Mouse (Mus musculus) neural tube, embryonic 12.5 days (tissue): ENCODE measurements around the gene Stim2. TPM values are rescaled to one million over a fixed set of nuclear protein-coding genes. Genes with fewer than 3 reads are reported as not detected.

ENCODE experiments used
- ATAC-seq: fragments of 200-750 bp; cut with Nextera tagmentation; 2 replicates; pipeline ENCODE4 v1.8.0; 2017; ENCODE audit warnings: low read depth, mild to moderate bottlenecking, moderate TSS enrichment, moderate library complexity; ENCODE audit not compliant: low FRiP score
- H3K27ac ChIP-seq: fragments of 300-500 bp; sonication (generic); 2 replicates; pipeline ENCODE4 v1.5.1; 2016
- H3K27me3 ChIP-seq: fragments of 300-500 bp; sonication (generic); replicated peaks from 2 replicates; pipeline ENCODE4 v1.6.1; 2016; ENCODE audit warnings: mild to moderate bottlenecking
- H3K36me3 ChIP-seq: fragments of 300-500 bp; sonication (generic); 2 replicates; pipeline ENCODE4 v1.6.1; 2016; ENCODE audit warnings: mild to moderate bottlenecking
- H3K4me1 ChIP-seq: fragments of 300-500 bp; sonication (generic); 2 replicates; pipeline ENCODE4 v1.6.1; 2016
- H3K4me2 ChIP-seq: fragments of 300-500 bp; sonication (generic); replicated peaks from 2 replicates; pipeline ENCODE4 v1.6.1; 2016; ENCODE audit warnings: mild to moderate bottlenecking
- H3K4me3 ChIP-seq: fragments of 300-500 bp; sonication (generic); 2 replicates; pipeline ENCODE4 v1.5.1; 2016
- H3K9ac ChIP-seq: fragments of 300-500 bp; sonication (generic); 2 replicates; pipeline ENCODE4 v1.6.1; 2016; ENCODE audit warnings: mild to moderate bottlenecking
- H3K9me3 ChIP-seq: fragments of 300-500 bp; sonication (generic); 2 replicates; pipeline ENCODE4 v1.6.1; 2016; ENCODE audit warnings: mild to moderate bottlenecking
- WGBS: fragments of 180-500 bp; shearing (Covaris S2); methylation state at CpG from one replicate; pipeline ENCODE4 v1.1.7; 2016; 5-methylcytosine and 5-hydroxymethylcytosine counted together
- polyA plus RNA-seq: library from polyadenylated mRNA; unstranded; fragments of >200 nt; fragmentation: Nextera tagmentation; extraction: Ambion mirVana; gene quantifications from 2 replicates; pipeline ENCODE4 v1.2.1, GENCODE M21; 2016

The Stim2 gene
- polyA plus RNA-seq, 1 experiment from 2014 or later, result 29.5 TPM

GRCm38 (mm10) chr5:53998743-53999460 is 603 bp downstream of the Stim2 start:
- peaks cover 15% of the 10 kb centered on the region for H3K4me1 ChIP-seq
- peak overlapping the region; percentile 89 for H3K4me3 ChIP-seq
- peak overlapping the region; percentile 65 for H3K4me2 ChIP-seq
- ATAC-seq, result peak; percentile 67
- H3K9ac ChIP-seq, result peak overlapping the region; percentile 93
- no peaks in the 10 kb centered on the region for H3K27me3 ChIP-seq
- H3K27ac ChIP-seq, result peak overlapping the region; percentile 82
- no peaks in the 10 kb centered on the region for H3K9me3 ChIP-seq
- no peaks in the 10 kb centered on the region for H3K36me3 ChIP-seq
- WGBS, result under 1% methylated on average over 70 of the region's 76 CpGs

- Histone ChIP-seq H3K9ac (peak overlapping the region; percentile 93), H3K27ac (no peak overlapping the region), H3K4me2 (peak overlapping the region; percentile 65), H3K4me3 (peak overlapping the region; percentile 89), H3K27me3 (no peaks in the 10 kb centered on the region), H3K36me3 (no peaks in the 10 kb centered on the region), H3K9me3 (no peaks in the 10 kb centered on the region), H3K4me1 (peaks cover 15% of the 10 kb centered on the region)
- under 1% methylated on average over 6 of the region's 6 CpGs for WGBS
- ATAC-seq, result no peak
Observed at GRCm38 (mm10) chr5:53999461-53999770, 1.1 kb downstream of the Stim2 start.

GRCm38 (mm10) chr5:53999831-54000230 is 1.5 kb downstream of the Stim2 start:
- WGBS, result 5% methylated on average over 2 of the region's 2 CpGs
- H3K27ac ChIP-seq, result no peak overlapping the region
- no peaks in the 10 kb centered on the region for H3K9me3 ChIP-seq

GRCm38 (mm10) chr5:54001021-54001420 is 2.7 kb downstream of the Stim2 start:
- Histone ChIP-seq H3K36me3 (no peaks in the 10 kb centered on the region), H3K4me1 (peaks cover 17% of the 10 kb centered on the region), H3K9me3 (no peaks in the 10 kb centered on the region), H3K4me2 (no peak overlapping the region), H3K4me3 (no peak overlapping the region), H3K27me3 (no peaks in the 10 kb centered on the region), H3K27ac (no peak overlapping the region), H3K9ac (no peak overlapping the region)
- no peak for ATAC-seq
- WGBS, result 74% methylated on average over 5 of the region's 5 CpGs

More at GRCm38 (mm10) chr5:53999831-54000230, 1.5 kb downstream of the Stim2 start:
- H3K9ac ChIP-seq, result peak overlapping the region; percentile 93
- ATAC-seq, result no peak
- peak overlapping the region; percentile 65 for H3K4me2 ChIP-seq
- peak overlapping the region; percentile 89 for H3K4me3 ChIP-seq
- no peaks in the 10 kb centered on the region for H3K27me3 ChIP-seq
- H3K4me1 ChIP-seq, result peaks cover 15% of the 10 kb centered on the region
- no peaks in the 10 kb centered on the region for H3K36me3 ChIP-seq

GRCm38 (mm10) chr5:54005111-54005864 is 7.0 kb downstream of the Stim2 start:
- Histone ChIP-seq H3K9me3 (no peaks in the 10 kb centered on the region), H3K9ac (no peak overlapping the region), H3K36me3 (no peaks in the 10 kb centered on the region), H3K4me2 (no peak overlapping the region), H3K4me1 (peaks cover 8% of the 10 kb centered on the region), H3K4me3 (no peak overlapping the region), H3K27me3 (no peaks in the 10 kb centered on the region), H3K27ac (no peak overlapping the region)
- 76% methylated on average over 2 of the region's 2 CpGs for WGBS
- ATAC-seq, result no peak

- H3K36me3 ChIP-seq, result no peaks in the 10 kb centered on the region
- no peaks in the 10 kb centered on the region for H3K9me3 ChIP-seq
- no peak overlapping the region for H3K9ac ChIP-seq
- H3K27me3 ChIP-seq, result no peaks in the 10 kb centered on the region
- H3K27ac ChIP-seq, result no peak overlapping the region
- no peak overlapping the region for H3K4me2 ChIP-seq
- peaks cover 7% of the 10 kb centered on the region; the same call in 1 of the 2 replicates for H3K4me1 ChIP-seq
- no peak overlapping the region for H3K4me3 ChIP-seq
- ATAC-seq, result no peak
- WGBS, result 50% methylated on average over 6 of the region's 6 CpGs
Observed at GRCm38 (mm10) chr5:54005865-54006225, 7.5 kb downstream of the Stim2 start.

DNA sequence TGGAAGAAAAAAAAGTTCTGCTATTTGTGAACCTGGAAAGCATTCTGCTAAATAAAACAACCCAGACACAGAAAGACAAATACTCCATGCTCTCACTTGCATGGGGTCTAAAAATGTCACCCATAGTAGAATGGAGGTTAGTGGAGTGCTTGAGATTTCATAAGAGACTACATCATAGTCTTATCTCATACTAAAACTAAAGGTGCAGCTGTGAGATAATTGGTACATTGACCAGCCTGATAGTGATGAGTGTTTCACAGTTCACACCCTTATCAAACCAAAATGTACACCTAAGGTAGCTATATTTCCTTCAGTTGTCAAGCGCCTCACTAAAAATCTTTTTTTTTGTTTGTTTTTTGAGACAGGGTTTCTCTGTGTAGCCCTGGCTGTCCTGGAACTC is 8.5 kb downstream of the Stim2 start:
- no peak overlapping the region for H3K9ac ChIP-seq
- peaks cover 3% of the 10 kb centered on the region; the same call in 1 of the 2 replicates for H3K4me1 ChIP-seq
- no peak overlapping the region for H3K27ac ChIP-seq
- H3K4me3 ChIP-seq, result no peak overlapping the region
- H3K36me3 ChIP-seq, result no peaks in the 10 kb centered on the region
- ATAC-seq, result no peak
- H3K27me3 ChIP-seq, result no peaks in the 10 kb centered on the region
- no peaks in the 10 kb centered on the region for H3K9me3 ChIP-seq
- no peak overlapping the region for H3K4me2 ChIP-seq
- 100% methylated on average over 1 of the region's 1 CpGs for WGBS

- Histone ChIP-seq H3K4me1 (peaks cover 3% of the 10 kb centered on the region; the same call in 1 of the 2 replicates), H3K4me2 (no peak overlapping the region), H3K27ac (no peak overlapping the region), H3K9ac (no peak overlapping the region), H3K27me3 (no peaks in the 10 kb centered on the region), H3K9me3 (no peaks in the 10 kb centered on the region), H3K36me3 (no peaks in the 10 kb centered on the region), H3K4me3 (no peak overlapping the region)
- no peak for ATAC-seq
- 92% methylated on average over 6 of the region's 6 CpGs for WGBS
Observed at GRCm38 (mm10) chr5:54007617-54008016, 9.3 kb downstream of the Stim2 start.

GRCm38 (mm10) chr5:54013271-54013670 is 15.0 kb downstream of the Stim2 start:
- no peak overlapping the region for H3K4me2 ChIP-seq
- no peak overlapping the region for H3K4me3 ChIP-seq
- ATAC-seq, result no peak
- H3K4me1 ChIP-seq, result no peaks in the 10 kb centered on the region
- no peak overlapping the region for H3K9ac ChIP-seq
- 78% methylated on average over 1 of the region's 1 CpGs for WGBS
- no peaks in the 10 kb centered on the region for H3K27me3 ChIP-seq
- no peak overlapping the region for H3K27ac ChIP-seq
- H3K9me3 ChIP-seq, result no peaks in the 10 kb centered on the region
- H3K36me3 ChIP-seq, result no peaks in the 10 kb centered on the region

GRCm38 (mm10) chr5:54017143-54017542 is 18.8 kb downstream of the Stim2 start:
- Histone ChIP-seq H3K27ac (no peak overlapping the region), H3K9ac (no peak overlapping the region), H3K4me1 (no peaks in the 10 kb centered on the region), H3K4me3 (no peak overlapping the region), H3K27me3 (no peaks in the 10 kb centered on the region), H3K9me3 (no peaks in the 10 kb centered on the region), H3K36me3 (no peaks in the 10 kb centered on the region), H3K4me2 (no peak overlapping the region)
- no peak for ATAC-seq
- 55% methylated on average over 7 of the region's 7 CpGs for WGBS

DNA sequence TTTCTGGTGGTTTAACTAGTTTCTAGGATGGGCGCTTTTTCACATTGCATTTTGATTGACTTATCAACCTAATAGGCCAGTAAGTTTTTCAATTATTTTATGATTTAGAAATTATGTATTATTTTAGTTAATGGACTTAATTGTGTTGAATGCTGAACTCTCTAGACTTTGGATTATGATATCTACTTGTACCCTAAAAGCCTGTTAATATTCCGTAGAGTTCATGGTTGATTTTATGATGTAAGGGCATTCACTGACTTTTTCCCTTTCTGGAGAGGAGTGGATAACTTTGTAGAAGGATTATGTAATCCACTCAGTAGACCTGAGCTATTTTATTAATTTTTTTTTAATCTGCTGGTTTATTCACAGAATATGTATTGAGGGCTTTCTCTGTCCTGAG is 20.6 kb downstream of the Stim2 start:
- no peak overlapping the region for H3K4me2 ChIP-seq
- H3K27ac ChIP-seq, result no peak overlapping the region
- no peak overlapping the region for H3K9ac ChIP-seq
- no peak overlapping the region for H3K4me3 ChIP-seq
- no peaks in the 10 kb centered on the region for H3K36me3 ChIP-seq
- no peaks in the 10 kb centered on the region for H3K9me3 ChIP-seq
- 94% methylated on average over 2 of the region's 2 CpGs for WGBS
- no peak for ATAC-seq
- no peaks in the 10 kb centered on the region for H3K4me1 ChIP-seq
- no peaks in the 10 kb centered on the region for H3K27me3 ChIP-seq

GRCm38 (mm10) chr5:54019546-54019945 is 21.2 kb downstream of the Stim2 start:
- Histone ChIP-seq H3K9me3 (no peaks in the 10 kb centered on the region), H3K27ac (no peak overlapping the region), H3K27me3 (no peaks in the 10 kb centered on the region), H3K4me3 (no peak overlapping the region), H3K4me1 (no peaks in the 10 kb centered on the region), H3K9ac (no peak overlapping the region), H3K4me2 (no peak overlapping the region), H3K36me3 (no peaks in the 10 kb centered on the region)
- ATAC-seq, result no peak
- whole genome bisulfite sequencing, result 79% methylated on average over 4 of the region's 4 CpGs

- Histone ChIP-seq H3K9ac (no peak overlapping the region), H3K27me3 (no peaks in the 10 kb centered on the region)
- WGBS, result 76% methylated on average over 3 of the region's 3 CpGs
Observed at GRCm38 (mm10) chr5:54024610-54025009, 26.3 kb downstream of the Stim2 start.

More at GRCm38 (mm10) chr5:54024610-54025009, 26.3 kb downstream of the Stim2 start:
- H3K9me3 ChIP-seq, result no peaks in the 10 kb centered on the region
- H3K4me1 ChIP-seq, result no peaks in the 10 kb centered on the region
- no peak overlapping the region for H3K4me2 ChIP-seq
- no peaks in the 10 kb centered on the region for H3K36me3 ChIP-seq
- no peak overlapping the region for H3K4me3 ChIP-seq
- H3K27ac ChIP-seq, result no peak overlapping the region
- ATAC-seq, result no peak
